In the genomic region with DNA sequence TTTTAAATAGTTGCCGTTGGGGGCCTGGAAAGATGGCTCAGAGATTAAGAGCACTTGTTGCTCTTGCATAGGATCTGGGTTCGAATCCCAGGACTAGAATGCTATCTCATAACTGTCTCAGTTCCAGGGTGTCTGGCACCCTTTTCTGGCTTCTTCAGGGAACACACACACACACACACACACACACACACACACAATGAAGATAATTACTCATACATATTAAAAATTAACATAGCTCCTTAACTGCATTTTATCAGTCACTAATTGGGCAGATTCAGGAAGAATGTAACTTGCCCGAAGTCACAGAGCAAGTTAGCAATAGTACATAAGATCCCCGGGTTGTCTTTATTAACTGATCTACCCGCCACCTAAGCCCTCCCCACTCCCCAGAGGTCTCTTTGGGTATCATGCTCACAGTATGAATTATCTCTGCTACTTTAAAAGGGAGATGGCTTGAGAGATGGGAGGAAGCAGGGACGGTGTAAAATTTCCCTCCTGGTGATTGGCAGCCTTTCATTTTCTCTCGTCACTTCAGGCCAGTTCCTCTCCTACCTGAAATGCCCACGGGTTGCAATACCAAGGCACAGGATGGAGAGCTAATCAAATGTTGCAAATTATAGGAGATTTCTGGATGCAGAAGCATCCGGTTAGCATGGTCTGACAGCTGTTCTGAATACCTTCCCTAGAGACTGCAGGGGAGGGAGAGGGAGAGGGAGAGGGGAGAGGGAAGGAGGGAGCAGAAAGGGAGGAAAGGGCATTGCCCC, we compare ENCODE assay signal across 11 mouse cellular contexts.
DNase-seq lines count a peak whose midpoint lies in the region; ATAC-seq lines count a peak whose summit lies in the region.
"Had no signal": no experiment of that assay in that cellular context is flagged by ENCODE, and none has a peak within 500 bp of the region (broad histone marks: within the 10 kb centered on the region; RNA-seq: fewer than 3 reads in every experiment).

No protein-coding gene starts in this region.

- no peak for DNase-seq in kidney, postnatal 4 days
- DNase-seq in cerebellum, postnatal 14 days = peak; percentile 64 to 76
- no peak for DNase-seq in hindbrain, embryonic 11.5 days (ENCODE audit: low spot score)
- DNase-seq in ovary, postnatal 36 days (ENCODE audit: low spot score) = no peak
- DNase-seq in urinary bladder, postnatal 14 days (ENCODE audit: low spot score) = no peak
- DNase-seq: heart, postnatal 4 days; spleen, adult 18-20 months; thymus, adult 2 months had no signal

- no peak overlapping the region for H3K4me3 ChIP-seq in kidney, embryonic 16.5 days (ENCODE audit: low read length)
- no peak overlapping the region for H3K4me3 ChIP-seq in hindbrain, embryonic 11.5 days (ENCODE audit: low read depth, low read length)
- H3K4me3 ChIP-seq in neural tube, embryonic 13.5 days = no peak overlapping the region

- no peak overlapping the region for H3K9ac ChIP-seq in kidney, embryonic 16.5 days (replicated peaks; ENCODE audit: low read length)
- no peak overlapping the region for H3K9ac ChIP-seq in hindbrain, embryonic 11.5 days (ENCODE audit: low read depth, low read length)
- 0 out of 2 replicates have a peak overlapping the region, but pooled peaks have one; percentile 14 for H3K9ac ChIP-seq in neural tube, embryonic 13.5 days

- H3K4me2 ChIP-seq in kidney, embryonic 16.5 days (replicated peaks; ENCODE audit: low read depth, low read length) = 0 out of 2 replicates have a peak overlapping the region, but pooled peaks have one; percentile 8
- H3K4me2 ChIP-seq in hindbrain, embryonic 11.5 days (replicated peaks; ENCODE audit: low read depth, low read length) = no peak overlapping the region; the same call in 1 of the 2 replicates
- H3K4me2 ChIP-seq in neural tube, embryonic 13.5 days = 0 out of 2 replicates have a peak overlapping the region, but pooled peaks have one; percentile 9

- 36% methylated on average over 9 of the region's 9 CpGs for WGBS in kidney, embryonic 16.5 days
- WGBS in hindbrain, embryonic 11.5 days = 40% methylated on average over 9 of the region's 9 CpGs
- WGBS in neural tube, embryonic 13.5 days = 35% methylated on average over 9 of the region's 9 CpGs

- H3K27me3 ChIP-seq in kidney, embryonic 16.5 days (ENCODE audit: insufficient read depth, low read length) = no peaks in the 10 kb centered on the region
- H3K27me3 ChIP-seq in hindbrain, embryonic 11.5 days (ENCODE audit: control insufficient read depth, insufficient read depth, low read length) = 0 out of 2 replicates have a peak, but pooled peaks cover 2% of the 10 kb centered on the region
- H3K27me3 ChIP-seq in neural tube, embryonic 13.5 days = no peaks in the 10 kb centered on the region

- no peak for ATAC-seq in kidney, embryonic 16.5 days (ENCODE audit: low FRiP score, low TSS enrichment)
- ATAC-seq in hindbrain, embryonic 11.5 days (ENCODE audit: low FRiP score) = peak; percentile 74
- ATAC-seq in neural tube, embryonic 13.5 days (ENCODE audit: low read depth) = peak; percentile 51
- ATAC-seq: lung, postnatal 0 days had no signal

- H3K9me3 ChIP-seq in kidney, embryonic 16.5 days (ENCODE audit: low read length) = no peaks in the 10 kb centered on the region
- no peaks in the 10 kb centered on the region for H3K9me3 ChIP-seq in hindbrain, embryonic 11.5 days (ENCODE audit: control insufficient read depth, low read length)
- H3K9me3 ChIP-seq in neural tube, embryonic 13.5 days = no peaks in the 10 kb centered on the region

- no peak overlapping the region for H3K27ac ChIP-seq in kidney, embryonic 16.5 days (ENCODE audit: low read length)
- H3K27ac ChIP-seq in hindbrain, embryonic 11.5 days (ENCODE audit: low read depth, low read length) = 0 out of 2 replicates have a peak overlapping the region, but pooled peaks have one; percentile 48
- H3K27ac ChIP-seq in neural tube, embryonic 13.5 days (replicated peaks) = peak overlapping the region; percentile 50

- peaks cover 33% of the 10 kb centered on the region for H3K4me1 ChIP-seq in kidney, embryonic 16.5 days (ENCODE audit: insufficient read depth, low read length)
- peaks cover 10% of the 10 kb centered on the region for H3K4me1 ChIP-seq in hindbrain, embryonic 11.5 days (replicated peaks; ENCODE audit: control insufficient read depth, insufficient read depth, low read length)
- peaks cover 27% of the 10 kb centered on the region for H3K4me1 ChIP-seq in neural tube, embryonic 13.5 days (replicated peaks)

- no peaks in the 10 kb centered on the region for H3K36me3 ChIP-seq in kidney, embryonic 16.5 days (ENCODE audit: insufficient read depth, low read length)
- H3K36me3 ChIP-seq in hindbrain, embryonic 11.5 days (ENCODE audit: control insufficient read depth, insufficient read depth, low read length) = no peaks in the 10 kb centered on the region
- no peaks in the 10 kb centered on the region for H3K36me3 ChIP-seq in neural tube, embryonic 13.5 days

Comparison
In these comparisons a context has a peak if more than half of its experiments do, and no peak if none do; other contexts are left out.
1. DNase-seq: peak in cerebellum, postnatal 14 days (2 of 2); none in kidney, postnatal 4 days (0 of 2), hindbrain, embryonic 11.5 days (single experiment), ovary, postnatal 36 days (single experiment) and urinary bladder, postnatal 14 days (single experiment).